Mouse (Mus musculus): Measurements from ENCODE around the gene Ube2e2. TPM values are rescaled to one million over a fixed set of nuclear protein-coding genes. Genes with fewer than 3 reads are reported as not detected.

Ube2e2 gene
- polyA plus RNA-seq, 1 experiment from 2014 or later: 52.5 TPM

- Histone ChIP-seq H3K36me3 (ENCODE audit: insufficient read depth, low read length) (no peaks in the 10 kb centered on the region), H3K9me3 (ENCODE audit: low read length) (no peaks in the 10 kb centered on the region), H3K9ac (replicated peaks; ENCODE audit: low read length) (no peak overlapping the region), H3K4me2 (replicated peaks; ENCODE audit: low read depth, low read length) (no peak overlapping the region), H3K27me3 (ENCODE audit: insufficient read depth, low read length) (no peaks in the 10 kb centered on the region), H3K4me3 (ENCODE audit: low read length) (no peak overlapping the region), H3K27ac (ENCODE audit: low read length) (no peak overlapping the region), H3K4me1 (ENCODE audit: insufficient read depth, low read length) (no peaks in the 10 kb centered on the region)
- no peak for ATAC-seq (ENCODE audit: low FRiP score, low TSS enrichment)
Measured at GRCm38 (mm10) chr14:18796857-18797256, 97.2 kb downstream of the Ube2e2 start.

- no peaks in the 10 kb centered on the region for H3K4me1 ChIP-seq (ENCODE audit: insufficient read depth, low read length)
- no peak overlapping the region for H3K4me3 ChIP-seq (ENCODE audit: low read length)
- H3K4me2 ChIP-seq (replicated peaks; ENCODE audit: low read depth, low read length): no peak overlapping the region
- no peak overlapping the region for H3K27ac ChIP-seq (ENCODE audit: low read length)
- H3K9me3 ChIP-seq (ENCODE audit: low read length): no peaks in the 10 kb centered on the region
- H3K9ac ChIP-seq (replicated peaks; ENCODE audit: low read length): no peak overlapping the region
- WGBS: 66% methylated on average over 2 of the region's 2 CpGs
- ATAC-seq (ENCODE audit: low FRiP score, low TSS enrichment): no peak
- H3K27me3 ChIP-seq (ENCODE audit: insufficient read depth, low read length): no peaks in the 10 kb centered on the region
- no peaks in the 10 kb centered on the region for H3K36me3 ChIP-seq (ENCODE audit: insufficient read depth, low read length)
Measured at GRCm38 (mm10) chr14:18795787-18796186, 98.3 kb downstream of the Ube2e2 start.

- H3K27ac ChIP-seq (ENCODE audit: low read length): no peak overlapping the region
- H3K4me1 ChIP-seq (ENCODE audit: insufficient read depth, low read length): 0 out of 2 replicates have a peak, but pooled peaks cover 2% of the 10 kb centered on the region
- H3K9ac ChIP-seq (replicated peaks; ENCODE audit: low read length): no peak overlapping the region
- H3K4me3 ChIP-seq (ENCODE audit: low read length): no peak overlapping the region
- 49% methylated on average over 3 of the region's 3 CpGs for WGBS
- H3K27me3 ChIP-seq (ENCODE audit: insufficient read depth, low read length): no peaks in the 10 kb centered on the region
- no peaks in the 10 kb centered on the region for H3K9me3 ChIP-seq (ENCODE audit: low read length)
- no peaks in the 10 kb centered on the region for H3K36me3 ChIP-seq (ENCODE audit: insufficient read depth, low read length)
- no peak overlapping the region for H3K4me2 ChIP-seq (replicated peaks; ENCODE audit: low read depth, low read length)
- ATAC-seq (ENCODE audit: low FRiP score, low TSS enrichment): no peak
Measured at GRCm38 (mm10) chr14:18778993-18779675, 114.9 kb downstream of the Ube2e2 start.

GRCm38 (mm10) chr14:18778241-18778640 is 115.8 kb downstream of the Ube2e2 start:
- Histone ChIP-seq H3K4me1 (ENCODE audit: insufficient read depth, low read length) (0 out of 2 replicates have a peak, but pooled peaks cover 2% of the 10 kb centered on the region), H3K9me3 (ENCODE audit: low read length) (no peaks in the 10 kb centered on the region), H3K9ac (replicated peaks; ENCODE audit: low read length) (no peak overlapping the region), H3K4me2 (replicated peaks; ENCODE audit: low read depth, low read length) (no peak overlapping the region), H3K4me3 (ENCODE audit: low read length) (no peak overlapping the region), H3K27me3 (ENCODE audit: insufficient read depth, low read length) (no peaks in the 10 kb centered on the region), H3K27ac (ENCODE audit: low read length) (no peak overlapping the region), H3K36me3 (ENCODE audit: insufficient read depth, low read length) (no peaks in the 10 kb centered on the region)
- WGBS: 87% methylated on average over 5 of the region's 5 CpGs
- no peak for ATAC-seq (ENCODE audit: low FRiP score, low TSS enrichment)

- WGBS: 94% methylated on average over 2 of the region's 2 CpGs
- no peak overlapping the region for H3K4me3 ChIP-seq (ENCODE audit: low read length)
- no peaks in the 10 kb centered on the region for H3K9me3 ChIP-seq (ENCODE audit: low read length)
- H3K27ac ChIP-seq (ENCODE audit: low read length): no peak overlapping the region
- H3K36me3 ChIP-seq (ENCODE audit: insufficient read depth, low read length): no peaks in the 10 kb centered on the region
- H3K27me3 ChIP-seq (ENCODE audit: insufficient read depth, low read length): no peaks in the 10 kb centered on the region
- 0 out of 2 replicates have a peak, but pooled peaks cover 2% of the 10 kb centered on the region for H3K4me1 ChIP-seq (ENCODE audit: insufficient read depth, low read length)
- no peak overlapping the region for H3K4me2 ChIP-seq (replicated peaks; ENCODE audit: low read depth, low read length)
- no peak for ATAC-seq (ENCODE audit: low FRiP score, low TSS enrichment)
- no peak overlapping the region for H3K9ac ChIP-seq (replicated peaks; ENCODE audit: low read length)
Measured at GRCm38 (mm10) chr14:18776132-18776531, 117.9 kb downstream of the Ube2e2 start.

- Histone ChIP-seq H3K27me3 (ENCODE audit: insufficient read depth, low read length) (no peaks in the 10 kb centered on the region), H3K4me2 (replicated peaks; ENCODE audit: low read depth, low read length) (no peak overlapping the region), H3K4me3 (ENCODE audit: low read length) (no peak overlapping the region), H3K36me3 (ENCODE audit: insufficient read depth, low read length) (no peaks in the 10 kb centered on the region), H3K4me1 (ENCODE audit: insufficient read depth, low read length) (no peaks in the 10 kb centered on the region), H3K9me3 (ENCODE audit: low read length) (no peaks in the 10 kb centered on the region), H3K9ac (replicated peaks; ENCODE audit: low read length) (no peak overlapping the region), H3K27ac (ENCODE audit: low read length) (no peak overlapping the region)
- 61% methylated on average over 2 of the region's 2 CpGs for whole genome bisulfite sequencing
- ATAC-seq (ENCODE audit: low FRiP score, low TSS enrichment): no peak
Measured at GRCm38 (mm10) chr14:18773724-18774123, 120.3 kb downstream of the Ube2e2 start.

GRCm38 (mm10) chr14:18759601-18760356 is 134.3 kb downstream of the Ube2e2 start:
- Histone ChIP-seq H3K27me3 (ENCODE audit: insufficient read depth, low read length) (no peaks in the 10 kb centered on the region), H3K4me3 (ENCODE audit: low read length) (no peak overlapping the region), H3K9ac (replicated peaks; ENCODE audit: low read length) (no peak overlapping the region), H3K4me1 (ENCODE audit: insufficient read depth, low read length) (no peaks in the 10 kb centered on the region), H3K27ac (ENCODE audit: low read length) (no peak overlapping the region), H3K9me3 (ENCODE audit: low read length) (no peaks in the 10 kb centered on the region), H3K4me2 (replicated peaks; ENCODE audit: low read depth, low read length) (no peak overlapping the region), H3K36me3 (ENCODE audit: insufficient read depth, low read length) (no peaks in the 10 kb centered on the region)
- ATAC-seq (ENCODE audit: low FRiP score, low TSS enrichment): no peak
- 64% methylated on average over 6 of the region's 6 CpGs for whole genome bisulfite sequencing

GRCm38 (mm10) chr14:18758595-18759532 is 135.2 kb downstream of the Ube2e2 start:
- Histone ChIP-seq H3K4me1 (ENCODE audit: insufficient read depth, low read length) (no peaks in the 10 kb centered on the region), H3K4me3 (ENCODE audit: low read length) (no peak overlapping the region), H3K9me3 (ENCODE audit: low read length) (no peaks in the 10 kb centered on the region), H3K4me2 (replicated peaks; ENCODE audit: low read depth, low read length) (no peak overlapping the region), H3K27ac (ENCODE audit: low read length) (no peak overlapping the region), H3K9ac (replicated peaks; ENCODE audit: low read length) (no peak overlapping the region), H3K27me3 (ENCODE audit: insufficient read depth, low read length) (no peaks in the 10 kb centered on the region), H3K36me3 (ENCODE audit: insufficient read depth, low read length) (no peaks in the 10 kb centered on the region)
- no peak for ATAC-seq (ENCODE audit: low FRiP score, low TSS enrichment)
- 68% methylated on average over 2 of the region's 2 CpGs for WGBS

- Histone ChIP-seq H3K4me3 (ENCODE audit: low read length) (no peak overlapping the region), H3K27ac (ENCODE audit: low read length) (no peak overlapping the region), H3K9me3 (ENCODE audit: low read length) (no peaks in the 10 kb centered on the region), H3K4me2 (replicated peaks; ENCODE audit: low read depth, low read length) (no peak overlapping the region), H3K9ac (replicated peaks; ENCODE audit: low read length) (no peak overlapping the region), H3K36me3 (ENCODE audit: insufficient read depth, low read length) (no peaks in the 10 kb centered on the region), H3K27me3 (ENCODE audit: insufficient read depth, low read length) (no peaks in the 10 kb centered on the region), H3K4me1 (ENCODE audit: insufficient read depth, low read length) (no peaks in the 10 kb centered on the region)
- no peak for ATAC-seq (ENCODE audit: low FRiP score, low TSS enrichment)
- 67% methylated on average over 2 of the region's 2 CpGs for WGBS
Measured at GRCm38 (mm10) chr14:18758003-18758402, 136.1 kb downstream of the Ube2e2 start.

Measured in kidney, embryonic 16.5 days (tissue).